Mouse (Mus musculus) embryonic facial prominence, embryonic 13.5 days (tissue): ENCODE data around the gene Ubac2. TPM values are rescaled to one million over a fixed set of nuclear protein-coding genes. Genes with fewer than 3 reads are reported as not detected.
"Not testable (repeated sequence)": the region's sequence is repeated elsewhere in the genome, so short reads cannot be mapped to it uniquely, and the experiment has no call there.

Experiments used
- ATAC-seq: fragments of 200-750 bp; cut with Nextera tagmentation; 2 replicates; pipeline ENCODE4 v1.8.0; 2017; ENCODE audit warnings: low read depth; ENCODE audit not compliant: insufficient number of reproducible peaks, insufficient read depth, low FRiP score, low TSS enrichment
- H3K27ac ChIP-seq: fragments of 300-500 bp; sonication (generic); 2 replicates; pipeline ENCODE4 v1.5.1; 2015; ENCODE audit warnings: moderate library complexity, mild to moderate bottlenecking, inconsistent platforms
- H3K27me3 ChIP-seq: fragments of 300-500 bp; sonication (generic); 2 replicates; pipeline ENCODE4 v1.6.1; 2015; ENCODE audit warnings: mild to moderate bottlenecking, inconsistent platforms
- H3K36me3 ChIP-seq: fragments of 300-500 bp; sonication (generic); 2 replicates; pipeline ENCODE4 v1.6.1; 2015; ENCODE audit warnings: mild to moderate bottlenecking, inconsistent platforms
- H3K4me1 ChIP-seq: fragments of 300-500 bp; sonication (generic); 2 replicates; pipeline ENCODE4 v1.6.1; 2015; ENCODE audit warnings: inconsistent platforms
- H3K4me2 ChIP-seq: fragments of 300-500 bp; sonication (generic); 2 replicates; pipeline ENCODE4 v1.6.1; 2015; ENCODE audit warnings: moderate library complexity, mild to moderate bottlenecking, inconsistent platforms
- H3K4me3 ChIP-seq: fragments of 300-500 bp; sonication (generic); 2 replicates; pipeline ENCODE4 v1.5.1; 2015; ENCODE audit warnings: mild to moderate bottlenecking, inconsistent platforms
- H3K9ac ChIP-seq: fragments of 300-500 bp; sonication (generic); 2 replicates; pipeline ENCODE4 v1.6.1; 2015; ENCODE audit warnings: mild to moderate bottlenecking, inconsistent platforms
- H3K9me3 ChIP-seq: fragments of 300-500 bp; sonication (generic); 2 replicates; pipeline ENCODE4 v1.6.1; 2016; ENCODE audit warnings: inconsistent platforms
- WGBS: fragments of 180-500 bp; shearing (Covaris S2); methylation state at CpG from one replicate; pipeline ENCODE4 v1.1.7; 2015; ENCODE audit warnings: mixed read lengths; 5-methylcytosine and 5-hydroxymethylcytosine counted together
- polyA plus RNA-seq: library from polyadenylated mRNA; unstranded; fragments of >200 nt; fragmentation: Nextera tagmentation; extraction: Ambion mirVana; gene quantifications from 2 replicates; pipeline ENCODE4 v1.2.1, GENCODE M21; 2015

Ubac2 gene
- polyA plus RNA-seq, 1 experiment from 2014 or later = 72.9 TPM

GRCm38 (mm10) chr14:122063599-122063998 is 185.2 kb downstream of the Ubac2 start:
- no peaks in the 10 kb centered on the region for H3K27me3 ChIP-seq
- no peak overlapping the region for H3K27ac ChIP-seq
- H3K4me2 ChIP-seq = no peak overlapping the region
- H3K9ac ChIP-seq = no peak overlapping the region
- no peaks in the 10 kb centered on the region for H3K4me1 ChIP-seq
- no peaks in the 10 kb centered on the region for H3K9me3 ChIP-seq
- H3K36me3 ChIP-seq = no peaks in the 10 kb centered on the region
- no peak for ATAC-seq
- H3K4me3 ChIP-seq = no peak overlapping the region
- WGBS = 81% methylated on average over 5 of the region's 5 CpGs

GRCm38 (mm10) chr14:122064519-122064918 is 186.1 kb downstream of the Ubac2 start:
- no peaks in the 10 kb centered on the region for H3K27me3 ChIP-seq
- ATAC-seq = no peak
- no peak overlapping the region for H3K27ac ChIP-seq
- H3K9ac ChIP-seq = no peak overlapping the region
- no peaks in the 10 kb centered on the region for H3K36me3 ChIP-seq
- no peak overlapping the region for H3K4me2 ChIP-seq
- H3K4me1 ChIP-seq = no peaks in the 10 kb centered on the region
- H3K4me3 ChIP-seq = no peak overlapping the region
- no peaks in the 10 kb centered on the region for H3K9me3 ChIP-seq
- WGBS = 3% methylated on average over 2 of the region's 2 CpGs

- Histone ChIP-seq H3K27me3 (no peaks in the 10 kb centered on the region), H3K4me2 (no peak overlapping the region), H3K9ac (no peak overlapping the region), H3K36me3 (no peaks in the 10 kb centered on the region), H3K27ac (no peak overlapping the region), H3K4me1 (no peaks in the 10 kb centered on the region), H3K9me3 (no peaks in the 10 kb centered on the region), H3K4me3 (no peak overlapping the region)
- 55% methylated on average over 4 of the region's 4 CpGs for WGBS
- ATAC-seq = no peak
These were observed 187.8 kb downstream of the Ubac2 start for GRCm38 (mm10) chr14:122066243-122066642.

GRCm38 (mm10) chr14:122068036-122068435 is 189.6 kb downstream of the Ubac2 start:
- not testable (repeated sequence) for H3K27me3 ChIP-seq, ATAC-seq, H3K4me3 ChIP-seq, H3K4me2 ChIP-seq, H3K4me1 ChIP-seq, H3K9ac ChIP-seq, H3K27ac ChIP-seq, H3K9me3 ChIP-seq, H3K36me3 ChIP-seq
- WGBS = 39% methylated on average over 3 of the region's 3 CpGs

GRCm38 (mm10) chr14:122068801-122069695 is 190.6 kb downstream of the Ubac2 start:
- H3K9me3 ChIP-seq = no peaks in the 10 kb centered on the region
- no peaks in the 10 kb centered on the region for H3K27me3 ChIP-seq
- WGBS = 59% methylated on average over 11 of the region's 11 CpGs
- H3K9ac ChIP-seq = no peak overlapping the region
- no peak overlapping the region for H3K4me3 ChIP-seq
- no peak overlapping the region for H3K4me2 ChIP-seq
- ATAC-seq = no peak
- H3K4me1 ChIP-seq = no peaks in the 10 kb centered on the region
- H3K36me3 ChIP-seq = no peaks in the 10 kb centered on the region
- H3K27ac ChIP-seq = no peak overlapping the region

GRCm38 (mm10) chr14:122069948-122070347 is 191.5 kb downstream of the Ubac2 start:
- ATAC-seq = no peak
- Histone ChIP-seq H3K36me3 (no peaks in the 10 kb centered on the region), H3K9ac (no peak overlapping the region), H3K4me1 (no peaks in the 10 kb centered on the region), H3K27ac (no peak overlapping the region), H3K4me3 (no peak overlapping the region), H3K27me3 (no peaks in the 10 kb centered on the region), H3K4me2 (no peak overlapping the region), H3K9me3 (no peaks in the 10 kb centered on the region)
- 78% methylated on average over 3 of the region's 3 CpGs for WGBS

Other genes with a start within 250 kb of the Ubac2 start
- gene Dock9, start 80.8 kb upstream of the Ubac2 start, polyA plus RNA-seq = 5.1 and 5.5 TPM in 2 replicates
- 0.45 and 0.69 TPM in 2 replicates for gene Gpr18, start 37.2 kb downstream of the Ubac2 start, polyA plus RNA-seq
- 3.2 and 3.8 TPM in 2 replicates for gene Gpr183, start 86.6 kb downstream of the Ubac2 start, polyA plus RNA-seq
- not detected in 2 replicates for gene Timm8a2, start 156.1 kb downstream of the Ubac2 start, polyA plus RNA-seq
- gene Tm9sf2, start 228.4 kb downstream of the Ubac2 start, polyA plus RNA-seq = 148 and 160 TPM in 2 replicates